Mouse (Mus musculus): Measurements from ENCODE around the gene Pomt2. TPM values are rescaled to one million over a fixed set of nuclear protein-coding genes. Genes with fewer than 3 reads are reported as not detected.

Gene Pomt2
- polyA plus RNA-seq, 1 experiment from 2014 or later, result 4.8 TPM

Other genes starting within 250 kb of the Pomt2 start
- gene Cipc, start 200.9 kb downstream of the Pomt2 start, polyA plus RNA-seq (2015; fragmentation: Nextera tagmentation; extraction: Ambion mirVana), result 18.8 and 20.1 TPM in 2 replicates
- gene Zdhhc22, start 157.5 kb downstream of the Pomt2 start, polyA plus RNA-seq (2015; fragmentation: Nextera tagmentation; extraction: Ambion mirVana), result 0.05 TPM in 2 replicates
- 0.05 and 0.13 TPM in 2 replicates for gene Tmem63c, start 126.6 kb downstream of the Pomt2 start, polyA plus RNA-seq (2015; fragmentation: Nextera tagmentation; extraction: Ambion mirVana)
- gene Ngb, start 45.4 kb downstream of the Pomt2 start, polyA plus RNA-seq (2015; fragmentation: Nextera tagmentation; extraction: Ambion mirVana), result 0.18 and 0.35 TPM in 2 replicates
- 19.2 and 19.8 TPM in 2 replicates for gene Gstz1, start 803 bp downstream of the Pomt2 start, polyA plus RNA-seq (2015; fragmentation: Nextera tagmentation; extraction: Ambion mirVana)
- gene Samd15, start 51.8 kb upstream of the Pomt2 start, polyA plus RNA-seq (2015; fragmentation: Nextera tagmentation; extraction: Ambion mirVana), result 1.2 and 1.6 TPM in 2 replicates
- gene Tmed8, start 52.5 kb upstream of the Pomt2 start, polyA plus RNA-seq (2015; fragmentation: Nextera tagmentation; extraction: Ambion mirVana), result 3.4 TPM in 2 replicates
- 0.86 and 0.89 TPM in 2 replicates for gene Noxred1, start 90.8 kb upstream of the Pomt2 start, polyA plus RNA-seq (2015; fragmentation: Nextera tagmentation; extraction: Ambion mirVana)
- 30.5 and 33.2 TPM in 2 replicates for gene Vipas39, start 118.3 kb upstream of the Pomt2 start, polyA plus RNA-seq (2015; fragmentation: Nextera tagmentation; extraction: Ambion mirVana)
- gene Ahsa1, start 118.5 kb upstream of the Pomt2 start, polyA plus RNA-seq (2015; fragmentation: Nextera tagmentation; extraction: Ambion mirVana), result 193 and 211 TPM in 2 replicates
- gene Ism2, start 151.7 kb upstream of the Pomt2 start, polyA plus RNA-seq (2015; fragmentation: Nextera tagmentation; extraction: Ambion mirVana), result 0.06 and 0.07 TPM in 2 replicates
- gene Sptlc2, start 240.4 kb upstream of the Pomt2 start, polyA plus RNA-seq (2015; fragmentation: Nextera tagmentation; extraction: Ambion mirVana), result 76.9 and 83.3 TPM in 2 replicates

Measured in thymus, postnatal 0 days (tissue).